Mouse (Mus musculus) stomach, embryonic 14.5 days (tissue): ENCODE data around the gene Plaa. TPM values are rescaled to one million over a fixed set of nuclear protein-coding genes. Genes with fewer than 3 reads are reported as not detected.
A peak's percentile ranks its signal among the peaks of the same experiment; 100 is the strongest.

Experiments
- ATAC-seq: fragments of 200-750 bp; cut with Nextera tagmentation; 2 replicates; pipeline ENCODE4 v1.8.0; 2017; ENCODE audit warnings: low read depth, moderate TSS enrichment; ENCODE audit not compliant: insufficient number of reproducible peaks, insufficient read depth, low FRiP score
- H3K27ac ChIP-seq: fragments of 300-500 bp; sonication (generic); 2 replicates; pipeline ENCODE4 v1.5.1; 2014; ENCODE audit warnings: mild to moderate bottlenecking, low read length, moderate library complexity, mixed read lengths
- H3K27me3 ChIP-seq: fragments of 300-500 bp; sonication (generic); 2 replicates; pipeline ENCODE4 v1.6.1; 2014; ENCODE audit warnings: low read length, control low read depth, mixed read lengths; ENCODE audit not compliant: control insufficient read depth, insufficient read depth
- H3K36me3 ChIP-seq: fragments of 300-500 bp; sonication (generic); 2 replicates; pipeline ENCODE4 v1.6.1; 2014; ENCODE audit warnings: mild to moderate bottlenecking, control low read depth, low read length, moderate library complexity, mixed read lengths; ENCODE audit not compliant: control insufficient read depth, insufficient read depth
- H3K4me1 ChIP-seq: fragments of 300-500 bp; sonication (generic); 2 replicates; pipeline ENCODE4 v1.6.1; 2014; ENCODE audit warnings: low read length, control low read depth, mixed read lengths; ENCODE audit not compliant: control insufficient read depth, insufficient read depth
- H3K4me2 ChIP-seq: fragments of 300-500 bp; sonication (generic); replicated peaks from 2 replicates; pipeline ENCODE4 v1.6.1; 2014; ENCODE audit warnings: low read depth, low read length, control low read depth
- H3K4me3 ChIP-seq: fragments of 300-500 bp; sonication (generic); 2 replicates; pipeline ENCODE4 v1.5.1; 2014; ENCODE audit warnings: low read depth, low read length, control low read depth
- H3K9ac ChIP-seq: fragments of 300-500 bp; sonication (generic); replicated peaks from 2 replicates; pipeline ENCODE4 v1.6.1; 2014; ENCODE audit warnings: low read depth, mild to moderate bottlenecking, control low read depth, low read length, moderate library complexity, mixed read lengths
- H3K9me3 ChIP-seq: fragments of 300-500 bp; sonication (generic); 2 replicates; pipeline ENCODE4 v1.6.1; 2016; ENCODE audit warnings: low read depth, low read length, control low read depth; ENCODE audit not compliant: control insufficient read depth
- WGBS: fragments of 180-500 bp; shearing (Covaris S2); extraction: QIAGEN DNeasy Blood & Tissue Kit; methylation state at CpG from one replicate; pipeline ENCODE4 v1.1.7; 2014; 5-methylcytosine and 5-hydroxymethylcytosine counted together
- polyA plus RNA-seq: library from polyadenylated mRNA; unstranded; fragments of >200 nt; fragmentation: Nextera tagmentation; extraction: Ambion mirVana; gene quantifications from 2 replicates; pipeline ENCODE4 v1.2.1, GENCODE M21; 2014

Gene Plaa
- polyA plus RNA-seq, 1 experiment from 2014 or later, result 64.6 TPM

DNA sequence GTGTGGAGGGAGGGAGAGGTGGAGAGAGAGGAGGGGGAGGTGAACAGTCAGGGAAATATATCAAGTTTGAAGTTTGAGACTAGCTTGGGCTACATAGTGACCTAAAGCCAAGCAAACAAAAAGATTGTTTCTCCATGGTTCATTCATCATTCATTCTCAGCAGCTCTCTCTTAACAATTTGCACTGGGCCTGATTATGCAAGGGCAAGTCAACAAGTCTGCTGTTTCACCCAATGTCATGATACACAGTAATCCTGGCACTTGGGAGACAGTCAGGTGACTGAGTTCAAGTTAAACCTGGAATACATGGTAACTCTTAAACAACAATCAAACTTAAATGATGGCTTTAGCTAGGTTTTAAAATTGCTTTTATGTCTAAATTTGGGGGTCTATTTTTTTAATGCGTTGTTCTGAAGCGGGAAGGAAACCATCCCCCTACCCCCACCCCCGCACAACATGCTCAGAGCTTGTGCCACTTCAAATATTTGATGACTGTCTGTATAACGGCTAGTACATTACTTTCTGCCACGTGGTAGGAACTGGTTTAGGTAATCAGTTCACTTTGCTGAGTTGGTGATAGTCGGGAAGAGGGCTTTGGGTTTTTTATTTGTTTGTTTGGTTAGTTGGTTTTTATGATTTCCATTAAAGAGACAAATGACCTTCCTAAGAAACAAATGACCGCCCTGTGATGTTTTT lies 40.9 kb downstream of the Plaa start:
- H3K9me3 ChIP-seq, result no peaks in the 10 kb centered on the region
- no peak overlapping the region for H3K9ac ChIP-seq
- no peak overlapping the region for H3K4me3 ChIP-seq
- H3K27me3 ChIP-seq, result no peaks in the 10 kb centered on the region
- no peak overlapping the region for H3K4me2 ChIP-seq
- WGBS, result 62% methylated on average over 7 of the region's 7 CpGs
- ATAC-seq, result no peak
- no peak overlapping the region for H3K27ac ChIP-seq
- H3K36me3 ChIP-seq, result no peaks in the 10 kb centered on the region
- no peaks in the 10 kb centered on the region for H3K4me1 ChIP-seq

DNA sequence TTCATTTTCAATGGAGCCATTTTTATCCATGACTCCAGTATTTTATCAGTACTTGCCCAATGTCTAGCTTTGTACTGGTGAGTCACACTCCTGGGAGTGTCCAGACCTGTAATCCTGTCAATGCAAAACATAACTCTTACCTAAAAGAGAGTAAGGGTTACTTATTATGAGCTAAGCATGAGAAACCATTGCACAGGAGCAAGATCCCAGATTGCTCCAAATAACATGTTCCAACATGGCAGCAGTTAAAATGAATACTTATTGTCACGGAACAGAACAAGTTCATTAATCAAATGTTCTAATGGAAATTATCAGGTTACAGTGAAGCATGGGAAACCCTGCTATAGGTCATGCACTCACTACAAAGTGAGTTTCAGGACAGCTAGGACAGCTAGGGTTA lies 42.7 kb downstream of the Plaa start:
- Histone ChIP-seq H3K27me3 (no peaks in the 10 kb centered on the region), H3K4me1 (0 out of 2 replicates have a peak, but pooled peaks cover 6% of the 10 kb centered on the region), H3K4me2 (no peak overlapping the region), H3K9ac (no peak overlapping the region), H3K4me3 (no peak overlapping the region), H3K36me3 (no peaks in the 10 kb centered on the region), H3K27ac (no peak overlapping the region), H3K9me3 (no peaks in the 10 kb centered on the region)
- ATAC-seq, result no peak
- WGBS, result 59% methylated on average over 1 of the region's 1 CpGs

DNA sequence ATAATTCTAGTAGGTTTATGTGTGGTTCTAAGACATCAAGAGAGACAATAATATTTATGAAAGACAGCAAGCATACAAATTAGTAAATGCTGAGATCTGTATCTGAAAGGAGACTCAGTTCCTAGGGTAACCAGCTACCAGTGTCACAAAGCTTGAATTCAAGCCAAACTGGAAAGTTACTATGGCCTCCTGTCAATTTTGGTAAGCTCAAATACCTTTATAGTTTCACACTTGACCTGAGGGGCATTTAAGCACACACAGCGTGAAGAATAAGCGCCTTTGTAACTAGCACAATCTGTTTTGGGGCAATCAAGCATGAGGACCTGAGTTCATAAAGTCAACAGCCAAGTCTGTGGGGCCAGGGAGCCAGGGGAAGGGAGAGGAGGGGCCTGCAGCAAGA lies 43.8 kb downstream of the Plaa start:
- Histone ChIP-seq H3K36me3 (no peaks in the 10 kb centered on the region), H3K4me3 (no peak overlapping the region), H3K27ac (no peak overlapping the region), H3K9me3 (no peaks in the 10 kb centered on the region), H3K9ac (no peak overlapping the region), H3K4me1 (0 out of 2 replicates have a peak, but pooled peaks cover 9% of the 10 kb centered on the region), H3K27me3 (no peaks in the 10 kb centered on the region), H3K4me2 (no peak overlapping the region)
- WGBS, result 62% methylated on average over 2 of the region's 2 CpGs
- no peak for ATAC-seq

DNA sequence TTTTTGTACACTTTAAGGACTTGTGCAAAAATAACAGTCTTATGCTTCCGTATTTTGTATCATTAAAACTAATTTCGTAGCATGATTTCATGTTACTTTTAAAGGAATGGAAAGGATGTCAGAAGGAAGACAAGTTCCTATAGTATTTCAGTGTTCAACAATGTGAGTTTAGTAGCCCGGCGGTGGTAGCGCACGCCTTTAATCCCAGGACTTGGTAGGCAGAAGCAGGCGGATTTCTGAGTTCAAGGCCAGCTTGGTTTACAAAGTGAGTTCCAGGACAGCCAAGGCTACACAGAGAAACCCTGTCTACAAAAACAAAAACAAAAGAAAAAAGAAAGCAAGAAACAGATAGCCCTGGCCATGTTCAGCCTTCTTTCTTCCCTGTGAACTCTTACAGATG lies 45.9 kb downstream of the Plaa start:
- ATAC-seq, result peak; percentile 7; the same call in 1 of the 2 replicates
- no peaks in the 10 kb centered on the region for H3K27me3 ChIP-seq
- 69% methylated on average over 7 of the region's 7 CpGs for WGBS
- no peaks in the 10 kb centered on the region for H3K36me3 ChIP-seq
- H3K4me3 ChIP-seq, result peak overlapping the region; percentile 87
- no peak overlapping the region for H3K9ac ChIP-seq
- H3K9me3 ChIP-seq, result no peaks in the 10 kb centered on the region
- 0 out of 2 replicates have a peak overlapping the region, but pooled peaks have one; percentile 18 for H3K4me2 ChIP-seq
- H3K27ac ChIP-seq, result no peak overlapping the region
- H3K4me1 ChIP-seq, result 0 out of 2 replicates have a peak, but pooled peaks cover 9% of the 10 kb centered on the region

DNA sequence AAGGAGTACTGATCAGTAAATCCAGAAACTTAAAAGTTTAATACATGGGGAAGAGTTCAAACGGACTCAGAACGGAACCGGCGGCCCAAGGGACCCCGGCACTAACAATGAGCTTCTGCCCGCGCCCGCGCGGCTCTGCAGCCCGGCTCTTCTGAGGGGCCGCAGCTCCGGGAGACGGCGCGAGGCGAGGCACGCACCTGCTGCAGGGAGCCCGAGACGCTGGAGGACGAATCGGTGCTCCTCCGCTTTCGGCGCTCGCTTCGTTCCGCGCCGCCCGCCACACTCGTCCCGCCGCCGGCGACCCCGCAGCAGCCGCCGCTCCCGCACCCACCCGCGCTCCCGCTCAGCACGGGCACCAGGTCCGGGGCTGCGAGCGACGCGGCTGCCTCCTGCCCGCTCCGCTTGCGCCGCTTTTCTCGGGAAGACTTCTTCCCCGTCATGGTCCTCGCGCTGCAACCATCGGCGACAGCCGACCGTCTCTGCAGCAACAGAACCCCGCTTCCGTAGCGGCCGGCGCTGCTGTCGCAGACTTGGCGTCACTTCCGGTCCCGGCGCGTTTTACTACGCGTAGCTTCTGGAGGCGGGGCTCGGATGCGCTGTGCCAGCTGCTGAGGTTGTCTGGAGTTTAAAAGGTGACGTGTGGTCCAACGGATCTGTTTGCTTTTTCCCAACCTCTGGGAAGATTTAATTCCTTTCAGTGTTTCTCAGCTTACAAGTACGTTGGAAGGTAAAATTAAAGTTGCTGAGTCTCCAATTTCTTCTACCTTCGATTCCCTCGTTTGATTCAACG lies 46.6 kb downstream of the Plaa start, which contains the start of the genes Gm10306 and Caap1:
Gene Gm10306, plus strand, starts transcription at position 282 of the 790 bp plus-strand sequence.
Gene Caap1, minus strand, starts transcription at position 532 of the 790 bp plus-strand sequence.
- Histone ChIP-seq H3K27ac (peak within 1 kb of the TSS; percentile 7; the same call in 1 of the 2 replicates), H3K4me3 (peak within 1 kb of the TSS; percentile 87), H3K9ac (peak within 1 kb of the TSS; percentile 67), H3K4me2 (peak within 1 kb of the TSS; percentile 84), H3K36me3 (no peaks in the 10 kb centered on the region), H3K4me1 (0 out of 2 replicates have a peak, but pooled peaks cover 9% of the 10 kb centered on the region), H3K27me3 (no peaks in the 10 kb centered on the region), H3K9me3 (no peaks in the 10 kb centered on the region)
- ATAC-seq, result peak; percentile 97
- WGBS, result 1% methylated on average over 71 of the region's 83 CpGs

DNA sequence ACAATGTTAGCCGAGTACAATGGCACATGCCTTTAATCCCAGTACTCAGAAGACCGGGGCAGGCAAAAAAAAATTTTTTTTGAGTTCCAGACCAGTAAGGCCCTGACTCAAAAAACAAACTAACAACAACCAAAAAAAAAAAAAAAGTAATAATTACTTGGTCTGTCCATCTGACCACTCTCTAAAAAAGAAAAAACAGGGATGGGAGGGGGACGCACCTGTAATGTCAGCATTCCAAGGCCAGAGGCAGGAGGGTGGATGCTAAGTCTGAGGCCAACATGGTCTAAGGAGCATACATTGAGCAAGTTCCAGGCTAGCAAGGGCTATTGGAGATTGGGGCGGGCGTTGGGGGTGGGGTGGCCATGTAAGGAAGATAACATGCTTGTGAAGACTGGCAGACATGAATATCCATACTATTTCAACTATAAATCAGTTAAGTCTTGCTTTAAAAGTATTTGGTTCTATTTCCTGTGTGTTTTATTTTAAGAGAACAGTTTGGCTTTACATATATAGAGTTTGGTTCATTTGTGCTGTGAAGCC lies 48.0 kb downstream of the Plaa start:
- H3K4me3 ChIP-seq, result 0 out of 2 replicates have a peak overlapping the region, but pooled peaks have one; percentile 87

DNA sequence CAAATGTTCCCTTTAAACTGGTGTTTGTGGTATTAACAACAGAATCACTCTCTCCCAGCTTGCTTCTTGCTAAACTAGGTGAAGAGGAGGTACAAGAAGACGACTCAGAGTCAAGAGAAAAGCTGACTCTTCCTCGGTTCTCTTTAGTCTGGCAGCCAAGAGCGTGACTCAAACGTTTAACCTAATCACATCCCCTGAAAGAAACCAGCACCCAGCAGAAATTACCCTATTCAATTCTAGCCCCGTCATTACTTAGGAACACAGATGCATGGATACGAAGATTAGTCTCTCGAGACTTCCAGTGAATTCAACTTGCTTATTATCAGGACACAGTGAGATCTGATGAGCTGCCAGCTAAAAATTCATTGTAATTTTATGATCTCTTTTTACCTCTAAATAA lies 58.7 kb downstream of the Plaa start:
- no peaks in the 10 kb centered on the region for H3K27me3 ChIP-seq
- no peaks in the 10 kb centered on the region for H3K4me1 ChIP-seq
- 85% methylated on average over 7 of the region's 7 CpGs for WGBS
- no peak overlapping the region for H3K4me2 ChIP-seq
- peaks cover 8% of the 10 kb centered on the region; the same call in 1 of the 2 replicates for H3K36me3 ChIP-seq
- no peak overlapping the region for H3K4me3 ChIP-seq
- no peaks in the 10 kb centered on the region for H3K9me3 ChIP-seq
- no peak for ATAC-seq
- no peak overlapping the region for H3K27ac ChIP-seq
- H3K9ac ChIP-seq, result no peak overlapping the region

More for the DNA sequence above, 48.0 kb downstream of the Plaa start:
- no peak overlapping the region for H3K9ac ChIP-seq
- 90% methylated on average over 5 of the region's 5 CpGs for WGBS
- H3K36me3 ChIP-seq, result peaks cover 4% of the 10 kb centered on the region; the same call in 1 of the 2 replicates
- H3K4me2 ChIP-seq, result no peak overlapping the region
- H3K4me1 ChIP-seq, result 0 out of 2 replicates have a peak, but pooled peaks cover 9% of the 10 kb centered on the region
- no peaks in the 10 kb centered on the region for H3K27me3 ChIP-seq
- no peaks in the 10 kb centered on the region for H3K9me3 ChIP-seq
- H3K27ac ChIP-seq, result no peak overlapping the region
- ATAC-seq, result no peak

DNA sequence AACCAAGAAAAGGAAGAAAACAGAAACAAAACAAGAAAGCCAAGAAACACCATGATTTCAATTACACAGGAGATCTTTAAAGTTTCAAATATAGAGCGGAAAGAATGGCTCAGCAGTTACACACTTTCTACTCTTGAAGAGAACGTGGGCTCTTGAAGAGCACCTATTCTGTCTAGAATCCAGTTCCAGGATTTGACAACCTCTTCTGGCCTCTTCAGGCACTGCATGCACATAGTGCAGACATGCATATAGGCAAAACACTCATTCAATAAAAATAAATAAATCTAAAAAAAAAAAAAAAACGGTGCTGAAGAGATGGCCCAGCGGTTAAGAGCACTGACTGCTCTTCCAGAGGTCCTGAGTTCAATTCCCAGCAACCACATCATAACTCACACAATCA lies 60.0 kb downstream of the Plaa start:
- H3K4me1 ChIP-seq, result no peaks in the 10 kb centered on the region
- H3K9ac ChIP-seq, result no peak overlapping the region
- H3K36me3 ChIP-seq, result peaks cover 8% of the 10 kb centered on the region; the same call in 1 of the 2 replicates
- no peaks in the 10 kb centered on the region for H3K27me3 ChIP-seq
- H3K9me3 ChIP-seq, result no peaks in the 10 kb centered on the region
- H3K4me3 ChIP-seq, result no peak overlapping the region
- ATAC-seq, result no peak
- no peak overlapping the region for H3K27ac ChIP-seq
- H3K4me2 ChIP-seq, result no peak overlapping the region
- WGBS, result 87% methylated on average over 4 of the region's 4 CpGs
